Mouse (Mus musculus) intestine, embryonic 16.5 days (tissue): ENCODE data around the gene Magi2. TPM values are rescaled to one million over a fixed set of nuclear protein-coding genes. Genes with fewer than 3 reads are reported as not detected.
"Not testable (repeated sequence)": the region's sequence is repeated elsewhere in the genome, so short reads cannot be mapped to it uniquely, and the experiment has no call there.

ENCODE experiments used
- ATAC-seq: fragments of 200-750 bp; cut with Nextera tagmentation; 2 replicates; pipeline ENCODE4 v1.8.0; 2017; ENCODE audit warnings: moderate TSS enrichment, moderate library complexity
- H3K27ac ChIP-seq: fragments of 300-500 bp; sonication (generic); 2 replicates; pipeline ENCODE4 v1.5.1; 2014; ENCODE audit warnings: mild to moderate bottlenecking, low read length
- H3K27me3 ChIP-seq: fragments of 300-500 bp; sonication (generic); replicated peaks from 2 replicates; pipeline ENCODE4 v1.6.1; 2014; ENCODE audit warnings: low read length, control low read depth, mixed read lengths; ENCODE audit not compliant: control insufficient read depth, insufficient read depth
- H3K36me3 ChIP-seq: fragments of 300-500 bp; sonication (generic); 2 replicates; pipeline ENCODE4 v1.6.1; 2014; ENCODE audit warnings: low read length, control low read depth; ENCODE audit not compliant: control insufficient read depth, insufficient read depth
- H3K4me1 ChIP-seq: fragments of 300-500 bp; sonication (generic); 2 replicates; pipeline ENCODE4 v1.6.1; 2014; ENCODE audit warnings: low read length, control low read depth, mixed read lengths; ENCODE audit not compliant: control insufficient read depth, insufficient read depth
- H3K4me2 ChIP-seq: fragments of 300-500 bp; sonication (generic); 2 replicates; pipeline ENCODE4 v1.6.1; 2014; ENCODE audit warnings: low read depth, low read length, control low read depth
- H3K4me3 ChIP-seq: fragments of 300-500 bp; sonication (generic); 2 replicates; pipeline ENCODE4 v1.5.1; 2014; ENCODE audit warnings: mild to moderate bottlenecking, low read length
- H3K9ac ChIP-seq: fragments of 300-500 bp; sonication (generic); 2 replicates; pipeline ENCODE4 v1.6.1; 2014; ENCODE audit warnings: low read depth, low read length
- H3K9me3 ChIP-seq: fragments of 300-500 bp; sonication (generic); 2 replicates; pipeline ENCODE4 v1.6.1; 2016; ENCODE audit warnings: low read length, control low read depth; ENCODE audit not compliant: control insufficient read depth
- WGBS: fragments of 180-500 bp; shearing (Covaris S2); extraction: QIAGEN DNeasy Blood & Tissue Kit; methylation state at CpG from one replicate; pipeline ENCODE4 v1.1.7; 2014; 5-methylcytosine and 5-hydroxymethylcytosine counted together
- polyA plus RNA-seq: library from polyadenylated mRNA; unstranded; fragments of >200 nt; fragmentation: Nextera tagmentation; extraction: Ambion mirVana; gene quantifications from 2 replicates; pipeline ENCODE4 v1.2.1, GENCODE M21; 2015

The Magi2 gene
- polyA plus RNA-seq, 1 experiment from 2014 or later = 3.0 TPM

- Histone ChIP-seq H3K4me1 (no peaks in the 10 kb centered on the region), H3K4me3 (no peak overlapping the region), H3K4me2 (no peak overlapping the region), H3K36me3 (no peaks in the 10 kb centered on the region), H3K9ac (no peak overlapping the region), H3K27ac (no peak overlapping the region), H3K27me3 (no peaks in the 10 kb centered on the region), H3K9me3 (no peaks in the 10 kb centered on the region)
- WGBS = 63% methylated on average over 3 of the region's 3 CpGs
- no peak for ATAC-seq
Observed at GRCm38 (mm10) chr5:19501005-19501404, 274.2 kb downstream of the Magi2 start.

- no peaks in the 10 kb centered on the region for H3K9me3 ChIP-seq
- ATAC-seq = peak; percentile 80
- H3K27ac ChIP-seq = no peak overlapping the region
- no peaks in the 10 kb centered on the region for H3K4me1 ChIP-seq
- no peak overlapping the region for H3K9ac ChIP-seq
- H3K4me2 ChIP-seq = no peak overlapping the region
- no peaks in the 10 kb centered on the region for H3K27me3 ChIP-seq
- H3K36me3 ChIP-seq = no peaks in the 10 kb centered on the region
- no peak overlapping the region for H3K4me3 ChIP-seq
Observed at GRCm38 (mm10) chr5:19522168-19522567, 295.3 kb downstream of the Magi2 start.

- no peak overlapping the region for H3K4me2 ChIP-seq
- no peak overlapping the region for H3K9ac ChIP-seq
- no peak overlapping the region for H3K4me3 ChIP-seq
- H3K27ac ChIP-seq = no peak overlapping the region
- no peaks in the 10 kb centered on the region for H3K4me1 ChIP-seq
- no peak for ATAC-seq
- WGBS = 19% methylated on average over 2 of the region's 2 CpGs
- H3K27me3 ChIP-seq = no peaks in the 10 kb centered on the region
- no peaks in the 10 kb centered on the region for H3K9me3 ChIP-seq
- no peaks in the 10 kb centered on the region for H3K36me3 ChIP-seq
Observed at GRCm38 (mm10) chr5:19539348-19539747, 312.5 kb downstream of the Magi2 start.

- ATAC-seq = no peak
- H3K4me1 ChIP-seq = no peaks in the 10 kb centered on the region
- no peaks in the 10 kb centered on the region for H3K36me3 ChIP-seq
- no peak overlapping the region for H3K4me2 ChIP-seq
- no peak overlapping the region for H3K27ac ChIP-seq
- H3K9ac ChIP-seq = no peak overlapping the region
- 55% methylated on average over 4 of the region's 4 CpGs for WGBS
- H3K9me3 ChIP-seq = no peaks in the 10 kb centered on the region
- H3K4me3 ChIP-seq = no peak overlapping the region
- no peaks in the 10 kb centered on the region for H3K27me3 ChIP-seq
Observed at GRCm38 (mm10) chr5:19546424-19546823, 319.6 kb downstream of the Magi2 start.

- Histone ChIP-seq H3K9ac (no peak overlapping the region), H3K4me2 (no peak overlapping the region), H3K4me3 (no peak overlapping the region), H3K27me3 (no peaks in the 10 kb centered on the region), H3K27ac (no peak overlapping the region), H3K36me3 (no peaks in the 10 kb centered on the region), H3K9me3 (no peaks in the 10 kb centered on the region), H3K4me1 (no peaks in the 10 kb centered on the region)
- 47% methylated on average over 2 of the region's 2 CpGs for WGBS
- ATAC-seq = no peak
Observed at GRCm38 (mm10) chr5:19546900-19547299, 320.1 kb downstream of the Magi2 start.

GRCm38 (mm10) chr5:19553510-19553909 is 326.7 kb downstream of the Magi2 start:
- Histone ChIP-seq H3K9ac (no peak overlapping the region), H3K36me3 (no peaks in the 10 kb centered on the region), H3K27ac (no peak overlapping the region), H3K27me3 (no peaks in the 10 kb centered on the region), H3K4me3 (no peak overlapping the region), H3K4me2 (no peak overlapping the region), H3K4me1 (no peaks in the 10 kb centered on the region), H3K9me3 (no peaks in the 10 kb centered on the region)
- ATAC-seq = no peak
- WGBS = 75% methylated on average over 3 of the region's 3 CpGs

GRCm38 (mm10) chr5:19565636-19566035 is 338.8 kb downstream of the Magi2 start:
- no peak for ATAC-seq
- Histone ChIP-seq H3K27ac (no peak overlapping the region), H3K4me2 (no peak overlapping the region), H3K9me3 (no peaks in the 10 kb centered on the region), H3K27me3 (no peaks in the 10 kb centered on the region), H3K9ac (no peak overlapping the region), H3K4me3 (no peak overlapping the region), H3K4me1 (no peaks in the 10 kb centered on the region), H3K36me3 (no peaks in the 10 kb centered on the region)
- WGBS = 73% methylated on average over 3 of the region's 3 CpGs

GRCm38 (mm10) chr5:19566136-19566535 is 339.3 kb downstream of the Magi2 start:
- not testable (repeated sequence) for H3K9ac ChIP-seq, H3K4me1 ChIP-seq, H3K4me2 ChIP-seq, H3K4me3 ChIP-seq, H3K27ac ChIP-seq, ATAC-seq, H3K36me3 ChIP-seq, H3K27me3 ChIP-seq, H3K9me3 ChIP-seq
- WGBS = 62% methylated on average over 1 of the region's 1 CpGs

- WGBS = 67% methylated on average over 5 of the region's 5 CpGs
- H3K9me3 ChIP-seq = no peaks in the 10 kb centered on the region
- ATAC-seq = no peak
- no peaks in the 10 kb centered on the region for H3K4me1 ChIP-seq
- H3K27me3 ChIP-seq = no peaks in the 10 kb centered on the region
- H3K4me3 ChIP-seq = no peak overlapping the region
- no peaks in the 10 kb centered on the region for H3K36me3 ChIP-seq
- H3K4me2 ChIP-seq = no peak overlapping the region
- no peak overlapping the region for H3K9ac ChIP-seq
- H3K27ac ChIP-seq = no peak overlapping the region
Observed at GRCm38 (mm10) chr5:19607700-19608099, 380.9 kb downstream of the Magi2 start.

GRCm38 (mm10) chr5:19611788-19612187 is 385.0 kb downstream of the Magi2 start:
- Histone ChIP-seq H3K36me3 (no peaks in the 10 kb centered on the region), H3K4me1 (no peaks in the 10 kb centered on the region), H3K9me3 (no peaks in the 10 kb centered on the region), H3K9ac (no peak overlapping the region), H3K27me3 (no peaks in the 10 kb centered on the region), H3K4me3 (no peak overlapping the region), H3K4me2 (no peak overlapping the region), H3K27ac (no peak overlapping the region)
- WGBS = 98% methylated on average over 1 of the region's 1 CpGs
- ATAC-seq = no peak
